Mouse (Mus musculus) frontal cortex, adult 2 months (tissue): ENCODE data around the gene Nek4. TPM values are rescaled to one million over a fixed set of nuclear protein-coding genes. Genes with fewer than 3 reads are reported as not detected.

Source experiments
- DNase-seq, 2 experiments: peaks; one replicate each; pipeline ENCODE4 v3.0.0; 2022; ENCODE audit warnings: low spot score in 1 of 2; ENCODE audit errors: extremely low spot score in 1 of 2
- polyA plus RNA-seq: library from polyadenylated mRNA; depleted of rRNA; stranded (reverse); fragments of >200 nt; gene quantifications from 2 replicates; pipeline ENCODE4 v1.2.3, GENCODE M21; 2012

Nek4 gene
- polyA plus RNA-seq, 1 experiment, result 14.3 TPM

- no peak for DNase-seq
Measured at GRCm38 (mm10) chr14:30958517-30958916, 7.3 kb downstream of the Nek4 start.

- no peak for DNase-seq
Measured at GRCm38 (mm10) chr14:30959031-30959430, 7.9 kb downstream of the Nek4 start.

GRCm38 (mm10) chr14:30960366-30960765 lies 9.2 kb downstream of the Nek4 start:
- no peak for DNase-seq

- DNase-seq, result peak; percentile 72 to 80
Measured at GRCm38 (mm10) chr14:30974204-30974603, 23.0 kb downstream of the Nek4 start.

GRCm38 (mm10) chr14:30976222-30976621 lies 25.0 kb downstream of the Nek4 start:
- DNase-seq, result no peak

GRCm38 (mm10) chr14:30996417-30996816 lies 45.2 kb downstream of the Nek4 start:
- DNase-seq, result no peak

GRCm38 (mm10) chr14:31000356-31000755 lies 49.2 kb downstream of the Nek4 start:
- DNase-seq, result no peak

- DNase-seq, result no peak
Measured at GRCm38 (mm10) chr14:31000816-31001306, 49.7 kb downstream of the Nek4 start.

- peak; percentile 45 to 83 for DNase-seq
Measured at GRCm38 (mm10) chr14:31001307-31002205, 50.4 kb downstream of the Nek4 start, which contains the start of the genes Glt8d1 and Spcs1. TSS of gene Glt8d1 (plus strand) at chr14:31001400. TSS of gene Spcs1 (minus strand) at chr14:31001672.

- no peak for DNase-seq
Measured at GRCm38 (mm10) chr14:31004527-31004926, 53.4 kb downstream of the Nek4 start.

GRCm38 (mm10) chr14:31006779-31007178 lies 55.6 kb downstream of the Nek4 start:
- DNase-seq, result no peak

- DNase-seq, result peak in 1 of 2 experiments; percentile 13
Measured at GRCm38 (mm10) chr14:31011588-31011987, 60.4 kb downstream of the Nek4 start.

- no peak for DNase-seq
Measured at GRCm38 (mm10) chr14:31013928-31014327, 62.8 kb downstream of the Nek4 start.

GRCm38 (mm10) chr14:31016063-31016462 lies 64.9 kb downstream of the Nek4 start:
- no peak for DNase-seq

GRCm38 (mm10) chr14:31017854-31018253 lies 66.7 kb downstream of the Nek4 start:
- DNase-seq, result no peak

- DNase-seq, result peak; percentile 94 to 97
Measured at GRCm38 (mm10) chr14:31018860-31019291, 67.7 kb downstream of the Nek4 start, which contains the start of the genes Pbrm1 and Gnl3. TSS of gene Pbrm1 (plus strand) at chr14:31019138. TSS of gene Gnl3 (minus strand) at chr14:31019152.

GRCm38 (mm10) chr14:31019331-31020205 lies 68.4 kb downstream of the Nek4 start:
- peak in 1 of 2 experiments; percentile 46 for DNase-seq

- DNase-seq, result no peak
Measured at GRCm38 (mm10) chr14:31022579-31022978, 71.4 kb downstream of the Nek4 start.

GRCm38 (mm10) chr14:31025785-31026184 lies 74.6 kb downstream of the Nek4 start:
- DNase-seq, result no peak
